Mouse (Mus musculus) c-Kit-positive CD71-positive TER-119-negative erythroid progenitor cells, embryonic 14.5 days (primary cell): ENCODE measurements around the gene Ctnnd2.

ENCODE experiments used
- DNase-seq: peaks from one replicate; pipeline ENCODE4 v3.0.0-alpha.2; 2013; ENCODE audit warnings: low read depth

The Ctnnd2 gene

DNA sequence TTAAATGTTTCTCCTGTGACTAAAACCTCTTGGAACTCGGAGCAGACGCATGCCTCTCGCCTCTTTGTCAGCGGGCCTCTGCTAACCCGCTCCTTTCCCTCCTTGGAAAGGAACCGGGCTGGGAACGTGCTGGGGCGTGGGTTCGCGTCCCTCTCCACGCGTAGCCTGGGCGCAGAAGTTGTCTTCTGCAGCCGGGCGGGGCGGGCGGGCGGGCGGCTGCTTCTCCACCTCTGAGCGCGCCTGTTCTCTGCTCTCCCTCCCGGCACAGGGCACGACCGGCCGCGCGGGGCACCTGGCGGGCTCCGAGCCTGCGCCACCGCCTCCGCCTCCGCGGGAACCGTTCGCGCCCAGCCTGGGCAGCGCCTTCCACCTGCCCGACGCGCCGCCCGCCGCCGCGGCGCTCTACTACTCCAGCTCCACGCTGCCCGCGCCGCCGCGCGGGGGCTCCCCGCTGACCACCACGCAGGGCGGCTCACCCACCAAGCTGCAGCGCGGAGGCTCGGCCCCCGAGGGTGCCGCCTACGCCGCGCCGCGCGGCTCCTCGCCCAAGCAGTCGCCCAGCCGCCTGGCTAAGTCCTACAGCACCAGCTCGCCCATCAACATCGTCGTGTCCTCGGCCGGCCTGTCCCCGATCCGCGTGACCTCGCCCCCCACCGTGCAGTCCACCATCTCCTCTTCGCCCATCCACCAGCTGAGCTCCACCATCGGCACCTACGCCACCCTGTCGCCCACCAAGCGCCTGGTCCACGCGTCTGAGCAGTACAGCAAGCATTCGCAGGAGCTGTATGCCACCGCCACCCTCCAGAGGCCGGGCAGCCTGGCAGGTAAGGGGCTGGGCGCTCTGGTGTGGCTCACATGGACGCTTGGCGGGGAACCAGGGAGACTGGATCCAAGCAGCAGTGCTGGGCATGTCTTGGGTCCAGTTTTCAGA, 474.4 kb downstream of the Ctnnd2 start:
- no peak for DNase-seq

DNA sequence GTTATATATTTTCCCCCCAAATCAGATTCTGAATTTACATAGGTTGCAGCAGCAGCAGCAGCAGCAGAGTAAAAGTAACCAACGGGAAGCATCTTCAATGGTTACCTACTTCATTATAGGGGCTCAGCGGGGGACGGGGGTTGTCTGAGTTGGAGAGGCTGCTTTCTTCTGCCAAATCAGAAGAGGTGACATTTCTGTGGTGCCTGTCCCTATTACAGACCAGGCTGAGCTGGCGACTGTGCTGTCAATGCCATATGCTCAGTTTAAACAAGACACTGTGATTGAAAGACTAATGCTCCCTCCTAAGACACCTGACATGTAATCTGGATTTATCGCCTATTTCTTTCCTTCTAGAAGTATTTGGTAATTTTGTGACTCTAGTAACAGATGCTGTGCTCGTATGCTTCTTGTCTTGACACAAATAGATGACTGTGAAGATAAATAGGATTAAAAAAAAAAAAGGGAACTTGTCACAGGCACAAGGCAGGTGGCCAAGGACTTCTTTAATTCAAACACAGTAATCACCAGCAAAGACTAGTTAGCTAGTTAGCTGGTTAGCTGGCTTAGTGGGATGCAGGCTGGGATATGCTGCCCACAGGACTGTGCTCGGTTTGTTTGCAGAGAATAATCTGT, 475.4 kb downstream of the Ctnnd2 start:
- DNase-seq = no peak

DNA sequence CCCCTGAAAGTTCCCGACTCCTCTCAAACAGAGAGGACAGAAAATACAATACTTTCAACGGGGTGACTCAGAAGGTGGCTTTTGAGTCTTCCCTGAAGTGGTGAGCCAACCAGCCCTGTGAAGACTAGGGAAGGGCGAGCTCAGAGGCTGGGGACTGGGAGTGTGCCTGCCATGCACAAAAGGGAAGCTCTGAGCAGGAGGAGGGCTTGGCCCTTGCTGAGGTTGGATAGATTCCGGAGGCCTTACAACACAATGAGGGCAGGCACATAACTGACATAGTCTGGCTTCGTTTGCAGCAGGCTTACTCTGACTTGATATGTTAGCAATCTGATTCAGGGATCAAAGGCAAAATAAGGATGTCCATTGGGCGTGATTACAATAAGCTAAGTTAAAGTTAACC, 477.6 kb downstream of the Ctnnd2 start:
- DNase-seq = no peak

DNA sequence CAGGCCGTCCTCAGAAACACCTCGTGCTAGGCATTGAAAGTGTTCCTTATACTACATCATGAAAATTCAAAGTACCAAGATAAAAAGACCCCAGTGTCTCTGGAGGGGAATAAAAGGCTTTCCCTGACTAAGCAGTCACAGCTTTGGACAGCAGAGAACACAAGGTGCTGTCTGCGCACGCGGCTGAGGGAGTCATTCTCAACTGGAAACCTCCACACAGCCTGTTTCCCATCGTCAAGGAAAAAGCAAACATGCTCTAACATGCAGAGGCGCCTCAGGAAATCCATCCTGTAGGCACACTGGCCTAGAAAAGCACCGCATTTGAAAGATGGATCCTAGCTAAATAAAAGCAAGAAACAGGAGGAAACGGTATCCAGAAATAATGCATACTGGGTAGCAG, 483.0 kb downstream of the Ctnnd2 start:
- DNase-seq = no peak

DNA sequence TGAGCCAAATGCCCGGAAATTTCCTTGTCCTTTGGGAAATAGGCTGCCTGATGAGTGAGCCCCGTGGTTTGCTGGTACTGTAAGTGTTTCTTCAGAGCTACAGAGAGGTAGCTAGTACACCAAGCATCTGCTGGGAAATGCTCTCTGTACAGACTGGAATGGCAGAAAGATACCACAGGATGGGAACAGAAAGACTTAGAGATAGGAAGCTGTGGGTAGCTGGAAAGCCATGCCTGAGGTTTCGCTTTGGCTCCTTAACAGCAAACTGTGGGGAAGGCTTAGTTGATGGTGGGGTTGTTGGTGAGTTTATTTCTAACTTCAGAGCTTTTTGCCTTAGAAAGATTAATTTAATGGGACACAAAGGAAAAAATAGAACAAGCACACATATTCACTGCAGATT, 485.2 kb downstream of the Ctnnd2 start:
- DNase-seq = no peak

DNA sequence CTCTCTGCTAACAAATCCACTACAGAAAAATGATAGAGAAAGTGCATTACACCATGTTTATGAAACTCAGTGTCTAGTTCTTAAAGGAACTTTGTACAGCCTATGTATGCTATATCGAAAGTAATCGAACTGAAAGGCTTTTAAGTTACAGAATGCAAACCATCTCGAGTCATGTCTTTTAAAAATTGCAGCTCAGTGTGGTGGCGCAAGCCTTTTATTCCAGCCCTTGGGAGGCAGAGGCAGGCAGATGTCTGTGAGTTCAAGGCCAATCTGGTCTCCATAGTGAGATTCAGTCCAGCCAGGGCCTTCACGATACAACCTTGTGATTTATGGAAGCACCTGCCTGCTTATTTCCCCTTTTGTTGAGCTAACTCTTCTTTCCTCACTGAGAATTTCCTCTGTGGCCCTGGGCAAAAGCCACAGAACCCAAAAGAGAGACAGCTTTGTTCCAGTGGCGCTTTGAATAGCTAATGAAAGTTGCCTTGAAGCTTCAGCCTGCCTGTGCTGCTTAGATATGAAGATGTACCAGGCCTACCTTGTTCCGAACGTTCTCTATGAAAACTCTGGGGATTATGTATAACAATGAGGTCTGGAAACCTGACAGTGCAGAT, 488.3 kb downstream of the Ctnnd2 start:
- DNase-seq = no peak

DNA sequence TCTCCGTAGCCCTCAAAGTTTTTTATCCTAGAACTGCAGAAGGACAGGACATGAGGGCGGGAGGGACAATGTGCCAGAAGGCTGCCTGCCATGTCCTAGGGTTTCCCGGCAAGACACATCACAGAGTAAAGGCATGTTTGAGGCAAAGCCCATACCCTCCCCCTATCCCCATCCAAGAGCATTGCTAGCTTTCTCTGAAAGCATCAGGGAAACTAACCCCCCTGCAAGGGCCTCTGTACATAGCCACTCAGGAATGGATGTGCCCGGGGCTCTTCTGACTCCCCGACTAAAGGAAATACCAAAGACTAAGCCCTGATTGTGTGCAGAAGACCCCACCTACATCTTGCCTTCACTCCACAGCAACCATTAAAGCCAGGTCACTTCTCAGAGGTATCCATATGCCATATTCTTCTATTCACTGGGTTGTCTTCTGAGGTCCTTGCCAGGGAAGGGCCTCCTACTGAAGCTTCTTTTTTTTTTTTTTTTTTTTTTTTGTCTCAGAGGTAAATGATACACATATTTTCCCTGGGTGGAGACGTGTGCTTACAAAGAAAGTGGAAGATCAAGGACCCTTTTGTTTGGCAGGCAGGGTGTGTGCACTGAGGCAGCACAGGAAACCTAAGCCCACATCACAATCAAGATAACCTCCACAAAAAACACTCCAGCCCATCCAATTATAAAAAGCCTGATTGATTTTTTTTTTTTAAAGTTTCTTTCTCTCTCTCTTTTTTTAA, 489.5 kb downstream of the Ctnnd2 start:
- no peak for DNase-seq

DNA sequence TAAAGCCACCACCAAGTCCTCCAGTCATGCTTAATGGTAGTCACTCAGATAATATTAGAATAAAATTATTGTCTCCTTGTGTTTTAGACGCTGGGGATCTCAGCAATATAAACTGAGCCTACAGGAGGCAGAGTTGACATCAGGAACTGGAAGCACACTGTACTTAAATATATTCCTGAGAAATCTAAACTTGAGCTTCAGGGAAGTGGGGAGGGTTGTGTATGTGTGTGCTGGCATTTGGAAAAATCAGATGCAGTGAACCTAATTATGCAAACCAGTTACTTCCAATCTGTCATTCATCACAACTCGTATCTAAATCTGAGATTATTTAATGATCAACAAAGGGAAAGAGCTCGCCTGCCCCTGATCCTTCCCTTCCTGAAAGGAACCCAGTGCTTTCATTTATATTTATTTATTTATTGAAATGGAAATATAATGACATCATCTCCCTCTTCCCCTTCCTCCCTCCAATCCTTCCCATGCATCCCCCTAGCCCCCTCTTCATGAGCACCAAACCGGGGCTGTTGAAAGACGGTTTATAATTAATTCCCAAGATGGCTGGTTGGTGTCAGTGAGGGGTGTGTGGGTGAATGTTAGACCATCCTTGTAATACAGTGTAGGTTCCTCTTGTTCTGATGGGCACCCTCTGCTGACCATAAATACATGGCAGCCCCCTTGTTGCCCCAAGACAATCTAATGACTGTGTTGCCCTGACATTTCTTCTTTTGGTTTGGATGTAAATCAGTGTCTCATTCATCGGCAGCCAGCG, 495.6 kb downstream of the Ctnnd2 start:
- no peak for DNase-seq

DNA sequence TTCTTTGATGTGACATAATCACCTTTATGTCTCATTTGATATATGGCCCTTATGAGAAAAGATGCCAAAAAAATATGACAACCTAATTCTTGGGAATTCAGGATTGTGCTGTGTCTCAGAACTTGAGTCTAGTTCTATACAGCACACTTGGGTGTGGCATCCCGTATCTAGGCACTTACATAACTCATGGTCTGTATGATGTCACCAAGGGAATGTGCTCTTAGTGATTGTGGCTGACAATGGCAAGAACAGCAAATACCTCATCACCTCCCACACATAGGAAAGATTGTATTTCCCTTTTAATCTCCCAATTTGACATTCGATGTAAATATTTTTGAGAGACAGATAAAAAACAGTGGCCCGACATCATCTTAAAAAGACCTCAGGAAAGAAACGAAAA, 509.5 kb downstream of the Ctnnd2 start:
- no peak for DNase-seq

DNA sequence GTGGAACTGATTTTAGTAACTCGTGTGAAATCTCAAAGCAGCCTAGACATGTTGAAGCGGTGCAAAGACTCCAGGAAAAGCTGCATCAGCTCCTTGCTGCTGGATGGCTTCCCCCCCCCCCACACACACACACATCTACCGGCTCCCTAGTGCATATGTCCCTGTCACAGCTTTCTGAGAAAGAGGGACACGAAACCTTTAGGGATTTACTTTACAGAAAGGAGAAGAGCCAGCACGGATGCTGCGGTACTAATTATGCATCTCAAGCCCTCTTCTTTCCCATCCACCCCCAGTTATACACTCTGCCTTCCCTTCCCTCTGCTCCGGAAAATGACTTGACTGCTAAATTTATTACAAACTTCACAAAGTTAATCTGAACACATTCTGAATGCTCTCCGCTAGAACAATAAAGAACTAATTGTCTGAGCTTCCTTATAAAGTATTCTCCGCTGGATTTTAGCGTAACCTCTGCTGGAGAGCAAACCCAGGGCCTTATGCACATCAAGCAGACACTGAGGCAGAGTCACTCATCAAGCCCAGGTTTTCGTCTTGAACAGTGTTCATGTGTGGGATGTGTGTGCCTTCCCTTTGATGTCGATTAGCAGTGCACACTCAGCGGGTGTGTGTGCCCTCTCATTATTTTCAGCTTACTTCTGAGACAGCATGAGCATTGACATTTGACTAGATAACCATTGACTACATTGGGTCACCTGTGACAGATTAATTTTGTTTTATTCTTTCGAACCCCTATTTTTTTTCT, 510.1 kb downstream of the Ctnnd2 start:
- DNase-seq = no peak

DNA sequence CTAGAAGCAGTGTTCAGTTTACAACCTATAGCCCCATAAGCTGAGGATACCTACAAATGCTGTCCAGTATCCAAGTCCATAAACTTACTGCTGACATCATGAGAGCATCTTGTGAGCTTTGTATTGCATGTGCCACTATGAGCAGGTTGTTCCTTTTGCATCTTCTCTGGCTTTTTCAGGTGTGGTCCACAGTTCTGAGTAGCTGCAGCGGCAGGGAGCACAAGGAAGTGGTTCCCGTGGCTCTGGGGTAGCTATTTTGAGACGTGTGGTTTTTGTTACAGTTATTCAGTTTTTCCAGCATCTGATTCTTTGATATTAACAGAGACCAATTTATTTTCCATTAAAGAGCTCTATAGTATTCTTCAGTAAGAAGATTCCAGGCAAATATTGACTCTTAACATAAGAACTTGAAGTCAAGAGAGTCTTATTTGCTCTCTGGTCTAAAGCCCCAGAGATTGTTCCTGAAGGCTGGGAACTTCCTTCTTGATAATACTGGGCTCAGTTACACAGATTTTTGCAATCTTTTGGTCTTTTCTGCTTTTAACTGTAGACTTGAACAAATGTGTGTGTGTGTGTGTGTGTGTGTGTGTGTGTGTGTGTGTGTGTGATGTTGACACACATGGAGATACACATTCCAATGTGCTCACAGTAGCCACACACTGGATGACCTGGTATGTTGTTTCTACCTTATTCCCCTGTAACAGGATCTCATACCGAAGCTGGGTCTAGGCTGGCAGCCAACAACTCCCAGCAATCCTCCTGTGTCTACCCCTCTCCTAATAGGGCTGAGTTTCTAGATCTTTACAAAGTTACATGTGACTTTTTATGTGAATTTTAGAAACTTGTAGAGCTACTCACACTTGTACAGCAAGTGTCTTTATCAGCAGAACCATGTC, 514.1 kb downstream of the Ctnnd2 start:
- no peak for DNase-seq

DNA sequence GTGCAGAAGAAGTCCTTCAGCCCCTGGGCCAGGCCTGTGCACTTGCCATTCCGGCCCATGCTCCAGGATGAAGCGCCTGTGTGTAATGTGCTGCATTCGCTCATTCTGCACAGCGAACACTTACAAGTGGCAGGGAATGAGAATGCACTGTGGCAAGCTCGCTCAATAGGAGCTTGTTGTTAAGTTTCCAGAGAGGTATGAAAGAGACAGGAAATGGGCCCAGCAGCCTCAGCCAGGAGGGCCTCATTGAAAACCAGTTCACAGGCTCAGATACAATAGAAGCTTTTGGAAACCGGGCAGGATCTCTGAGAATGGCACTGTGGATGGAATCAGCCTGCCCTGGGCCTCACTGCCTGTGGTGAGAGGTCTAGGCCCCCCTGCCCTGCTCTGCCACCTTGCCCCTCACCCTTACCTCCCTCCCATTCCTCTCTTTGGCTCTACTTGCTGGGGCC, 521.4 kb downstream of the Ctnnd2 start:
- DNase-seq = no peak

DNA sequence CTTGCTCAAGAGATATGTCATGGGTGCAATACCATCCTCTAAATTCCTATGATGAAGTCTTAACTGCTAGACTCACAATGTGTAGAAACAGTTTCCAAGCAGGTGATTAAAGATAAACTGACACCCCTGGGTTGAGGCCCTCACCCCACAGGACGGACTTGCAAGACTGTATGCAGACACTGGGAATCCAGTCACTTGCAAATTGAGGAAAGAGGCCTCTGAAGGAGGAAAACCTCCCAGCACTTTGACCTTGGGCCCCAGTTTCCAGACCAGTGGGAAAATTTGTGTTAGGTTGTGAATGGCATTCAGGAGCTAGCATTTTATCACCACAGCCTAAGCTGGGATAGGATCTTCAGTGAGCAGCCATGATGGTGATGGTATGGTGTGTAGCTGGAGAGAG, 521.9 kb downstream of the Ctnnd2 start:
- no peak for DNase-seq

DNA sequence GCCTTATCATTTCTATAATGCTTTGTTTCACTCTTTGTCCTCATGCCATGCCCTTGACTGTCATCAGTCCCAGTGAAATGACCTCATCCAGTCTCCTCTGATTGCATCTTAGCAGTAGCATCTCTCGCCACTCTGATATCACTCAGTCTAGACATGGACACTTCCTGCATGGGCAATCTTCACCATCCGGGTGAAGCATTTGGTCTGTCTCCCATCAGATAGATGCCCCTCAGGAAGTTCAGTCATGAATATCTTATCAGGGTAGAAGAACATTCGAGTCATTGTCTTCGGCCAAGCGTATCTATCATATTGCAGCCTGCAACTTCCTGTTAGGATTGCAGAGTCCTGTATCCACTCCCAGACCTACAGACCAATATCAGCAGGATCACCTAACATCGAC, 523.5 kb downstream of the Ctnnd2 start:
- DNase-seq = no peak

DNA sequence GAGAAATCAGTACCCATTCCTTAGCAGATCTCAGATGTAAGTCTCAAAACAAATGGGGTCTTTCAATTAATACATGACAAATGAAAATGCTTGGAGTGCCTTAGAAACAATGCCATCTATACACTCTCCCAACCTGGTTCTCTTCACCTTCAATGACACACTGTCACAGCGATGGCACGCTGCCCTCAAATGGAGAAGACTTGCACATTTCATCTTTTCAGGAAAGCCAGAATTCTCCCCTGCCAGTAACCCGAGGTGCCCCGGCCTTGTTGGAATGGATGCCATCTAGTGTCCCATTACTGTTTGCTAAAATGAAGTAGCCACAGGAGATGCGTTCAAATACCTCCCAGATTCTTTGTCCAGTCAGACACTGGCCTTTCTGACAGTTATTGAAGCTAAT, 525.0 kb downstream of the Ctnnd2 start:
- no peak for DNase-seq

DNA sequence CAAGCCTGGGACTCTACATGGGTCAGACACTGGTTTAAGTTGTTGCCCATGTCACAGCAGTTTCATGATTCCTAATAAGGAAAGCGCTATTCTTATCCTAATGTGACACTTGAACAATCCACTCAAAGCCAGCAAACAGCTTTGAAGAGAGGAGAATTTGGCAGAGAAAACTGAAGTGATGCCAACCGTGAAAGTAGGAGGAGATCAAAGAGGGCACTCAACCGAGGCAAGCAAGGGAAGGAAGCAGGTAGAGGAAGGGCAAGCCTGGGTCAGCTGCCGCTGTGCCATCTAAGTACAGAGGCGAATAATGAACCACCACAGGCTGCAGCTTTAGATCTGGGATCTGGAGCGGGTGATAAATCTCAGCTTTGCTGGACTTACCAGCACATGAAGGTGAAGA, 528.4 kb downstream of the Ctnnd2 start:
- no peak for DNase-seq

DNA sequence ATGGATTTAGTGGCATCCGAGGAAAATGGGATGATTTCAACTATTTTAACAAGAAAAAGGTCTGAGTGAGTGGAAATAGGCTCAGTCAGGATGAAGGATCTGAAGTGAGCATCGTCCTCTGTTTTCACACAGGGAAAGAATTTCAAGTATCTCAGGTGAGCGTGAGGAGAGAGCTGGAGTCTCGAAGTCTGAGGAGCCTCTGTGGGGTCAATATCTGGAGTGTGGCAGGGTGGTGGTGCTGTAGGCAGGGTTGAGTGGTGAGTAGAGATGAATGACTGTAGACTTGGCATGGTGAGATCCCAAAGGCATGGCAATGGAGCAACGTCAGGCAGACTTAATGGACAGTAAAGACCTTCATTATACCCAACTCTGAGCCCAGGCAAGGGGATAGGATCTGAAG, 529.2 kb downstream of the Ctnnd2 start:
- no peak for DNase-seq

DNA sequence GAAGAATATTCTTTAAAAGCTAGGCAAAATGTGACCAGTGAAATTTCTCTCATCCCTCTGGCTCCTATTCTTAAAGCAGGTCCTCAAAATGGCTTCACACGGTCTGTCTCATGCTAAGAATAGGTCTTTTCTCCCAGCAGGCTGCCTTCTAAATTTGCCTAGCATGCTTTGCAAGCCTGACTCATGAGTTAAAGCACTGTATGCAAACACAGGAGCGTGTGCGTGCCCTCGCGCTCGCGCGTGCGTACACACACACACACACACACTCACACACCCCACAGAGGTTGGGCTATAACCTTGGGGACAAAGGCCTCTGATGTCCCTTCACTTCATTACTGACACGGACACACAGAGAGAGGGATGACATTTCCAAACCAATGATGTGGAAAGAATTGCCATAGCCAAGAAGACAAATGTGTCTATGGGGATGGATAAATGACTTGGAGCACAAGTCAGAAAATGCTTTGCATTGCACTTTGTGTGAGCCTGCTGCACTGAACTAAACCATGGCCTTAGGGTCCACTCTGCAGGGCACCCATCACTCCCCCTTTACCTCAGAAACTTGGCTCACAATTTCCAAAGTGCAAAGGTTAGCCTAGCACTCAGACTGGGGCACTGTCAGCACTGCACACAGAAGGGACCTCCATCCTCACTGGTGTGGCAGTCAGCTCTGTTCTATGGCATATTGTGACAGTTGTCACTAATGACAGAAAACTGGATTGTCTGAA, 536.8 kb downstream of the Ctnnd2 start:
- no peak for DNase-seq

DNA sequence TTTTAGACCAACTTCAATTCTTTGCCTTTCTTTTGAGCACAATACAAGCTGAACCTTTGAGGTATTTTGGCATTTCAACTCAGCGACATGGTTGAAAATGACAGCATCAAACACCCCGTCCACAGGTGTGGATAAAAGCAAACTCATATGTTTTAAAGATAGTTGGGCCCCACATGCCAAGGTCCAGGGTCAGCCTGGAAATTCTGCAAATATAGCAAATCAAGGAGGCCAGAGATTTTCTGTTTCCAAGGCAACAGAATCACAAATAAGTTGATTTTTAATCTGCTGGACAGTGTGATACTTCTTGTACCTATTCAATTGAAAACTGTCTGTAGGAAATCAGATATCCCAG, 537.3 kb downstream of the Ctnnd2 start:
- DNase-seq = no peak
